Mouse (Mus musculus) intestine, postnatal 0 days (tissue): ENCODE measurements at regions not wholly inside any gene's neighbourhood (a gene's known extent, or its start where the extent isn't known, plus 50 kb on each side); places are given as distances from the start of the nearest gene placed in this dataset.

Experiments
- ATAC-seq: fragments of 200-750 bp; cut with Nextera tagmentation; 2 replicates; pipeline ENCODE4 v1.8.0; 2017; ENCODE audit warnings: mild to moderate bottlenecking, moderate TSS enrichment, moderate library complexity
- H3K27ac ChIP-seq: fragments of 300-500 bp; sonication (generic); 2 replicates; pipeline ENCODE4 v1.5.1; 2014; ENCODE audit warnings: mild to moderate bottlenecking, low read depth, low read length, moderate library complexity
- H3K27me3 ChIP-seq: fragments of 300-500 bp; sonication (generic); replicated peaks from 2 replicates; pipeline ENCODE4 v1.6.1; 2014; ENCODE audit warnings: low read length, mixed read lengths; ENCODE audit not compliant: control insufficient read depth, insufficient read depth
- H3K36me3 ChIP-seq: fragments of 300-500 bp; sonication (generic); 2 replicates; pipeline ENCODE4 v1.6.1; 2014; ENCODE audit warnings: mild to moderate bottlenecking, moderate library complexity; ENCODE audit not compliant: control insufficient read depth, insufficient read depth
- H3K4me1 ChIP-seq: fragments of 300-500 bp; sonication (generic); replicated peaks from 2 replicates; pipeline ENCODE4 v1.6.1; 2014; ENCODE audit warnings: antibody characterized with exemption, low read length, mixed read lengths; ENCODE audit not compliant: control insufficient read depth, insufficient read depth
- H3K4me2 ChIP-seq: fragments of 300-500 bp; sonication (generic); replicated peaks from 2 replicates; pipeline ENCODE4 v1.6.1; 2014; ENCODE audit warnings: low read depth, mild to moderate bottlenecking, moderate library complexity
- H3K4me3 ChIP-seq: fragments of 300-500 bp; sonication (generic); 2 replicates; pipeline ENCODE4 v1.5.1; 2014; ENCODE audit warnings: low read depth, low read length
- H3K9ac ChIP-seq: fragments of 300-500 bp; sonication (generic); 2 replicates; pipeline ENCODE4 v1.6.1; 2014; ENCODE audit warnings: mild to moderate bottlenecking, low read depth, low read length
- H3K9me3 ChIP-seq: fragments of 300-500 bp; sonication (generic); 2 replicates; pipeline ENCODE4 v1.6.1; 2016; ENCODE audit warnings: mixed run types; ENCODE audit not compliant: control insufficient read depth
- CTCF ChIP-seq: sonication (generic); IDR thresholded peaks from 2 replicates; pipeline ENCODE4 v1.5.1; 2016; ENCODE audit warnings: low read depth, mild to moderate bottlenecking, control low read depth, antibody characterized with exemption, moderate library complexity
- whole genome bisulfite sequencing: fragments of 180-500 bp; shearing (Covaris S2); extraction: QIAGEN DNeasy Blood & Tissue Kit; methylation state at CpG from one replicate; pipeline ENCODE4 v1.1.7; 2014; 5-methylcytosine and 5-hydroxymethylcytosine counted together

- no peak for TF ChIP-seq CTCF
- WGBS: 57% methylated on average over 10 of the region's 10 CpGs
- ATAC-seq: no peak
- no peak overlapping the region for H3K4me2 ChIP-seq
- H3K4me3 ChIP-seq: no peak overlapping the region
- H3K9me3 ChIP-seq: no peaks in the 10 kb centered on the region
- no peaks in the 10 kb centered on the region for H3K36me3 ChIP-seq
- H3K27ac ChIP-seq: no peak overlapping the region
- no peak overlapping the region for H3K9ac ChIP-seq
- no peaks in the 10 kb centered on the region for H3K4me1 ChIP-seq
- H3K27me3 ChIP-seq: no peaks in the 10 kb centered on the region
Measured at GRCm38 (mm10) chr12:106245178-106245840, 235.3 kb downstream of the Vrk1 start.

- no peaks in the 10 kb centered on the region for H3K27me3 ChIP-seq
- H3K9ac ChIP-seq: no peak overlapping the region
- H3K4me3 ChIP-seq: no peak overlapping the region
- no peak overlapping the region for H3K27ac ChIP-seq
- no peaks in the 10 kb centered on the region for H3K4me1 ChIP-seq
- no peak overlapping the region for H3K4me2 ChIP-seq
- WGBS: 83% methylated on average over 7 of the region's 7 CpGs
- no peak for TF ChIP-seq CTCF
- no peak for ATAC-seq
- no peaks in the 10 kb centered on the region for H3K9me3 ChIP-seq
- no peaks in the 10 kb centered on the region for H3K36me3 ChIP-seq
Measured at GRCm38 (mm10) chr12:106273591-106273990, 263.6 kb downstream of the Vrk1 start.

- ATAC-seq: no peak
- Histone ChIP-seq H3K9ac (no peak overlapping the region), H3K9me3 (no peaks in the 10 kb centered on the region), H3K36me3 (no peaks in the 10 kb centered on the region), H3K4me3 (no peak overlapping the region), H3K4me1 (no peaks in the 10 kb centered on the region), H3K27me3 (no peaks in the 10 kb centered on the region), H3K4me2 (no peak overlapping the region), H3K27ac (no peak overlapping the region)
- TF ChIP-seq CTCF: no peak
- 91% methylated on average over 14 of the region's 14 CpGs for WGBS
Measured at GRCm38 (mm10) chr12:106277886-106278285, 267.9 kb downstream of the Vrk1 start.

- Histone ChIP-seq H3K9ac (no peak overlapping the region), H3K4me3 (no peak overlapping the region), H3K27ac (no peak overlapping the region), H3K27me3 (no peaks in the 10 kb centered on the region), H3K4me2 (no peak overlapping the region), H3K9me3 (no peaks in the 10 kb centered on the region), H3K36me3 (no peaks in the 10 kb centered on the region), H3K4me1 (no peaks in the 10 kb centered on the region)
- WGBS: 57% methylated on average over 16 of the region's 16 CpGs
- no peak for ATAC-seq
- TF ChIP-seq CTCF: no peak
Measured at GRCm38 (mm10) chr12:106282491-106283106, 272.6 kb downstream of the Vrk1 start.

GRCm38 (mm10) chr12:106284814-106285213 lies 274.8 kb downstream of the Vrk1 start:
- ATAC-seq: no peak
- H3K4me3 ChIP-seq: no peak overlapping the region
- no peak for TF ChIP-seq CTCF
- H3K27ac ChIP-seq: no peak overlapping the region
- H3K27me3 ChIP-seq: no peaks in the 10 kb centered on the region
- no peaks in the 10 kb centered on the region for H3K4me1 ChIP-seq
- 85% methylated on average over 8 of the region's 8 CpGs for WGBS
- H3K9me3 ChIP-seq: no peaks in the 10 kb centered on the region
- no peak overlapping the region for H3K4me2 ChIP-seq
- H3K9ac ChIP-seq: no peak overlapping the region
- no peaks in the 10 kb centered on the region for H3K36me3 ChIP-seq

GRCm38 (mm10) chr12:106288791-106289515 lies 278.9 kb downstream of the Vrk1 start:
- Histone ChIP-seq H3K9ac (no peak overlapping the region), H3K4me3 (no peak overlapping the region), H3K4me2 (no peak overlapping the region), H3K9me3 (no peaks in the 10 kb centered on the region), H3K4me1 (no peaks in the 10 kb centered on the region), H3K36me3 (no peaks in the 10 kb centered on the region), H3K27ac (no peak overlapping the region), H3K27me3 (no peaks in the 10 kb centered on the region)
- WGBS: 46% methylated on average over 23 of the region's 23 CpGs
- peak; percentile 50 for TF ChIP-seq CTCF
- no peak for ATAC-seq
